Mouse (Mus musculus) ES-E14 (cell line): ENCODE results near the gene Kat7. TPM values are rescaled to one million over a fixed set of nuclear protein-coding genes. Genes with fewer than 3 reads are reported as not detected.

ENCODE experiments used
- DNase-seq: peaks from one replicate; pipeline ENCODE4 v3.0.0-alpha.2; 2013; ENCODE audit warnings: low read depth, low spot score
- H3K27ac ChIP-seq: 2 replicates; pipeline ENCODE4 v1.5.1; 2012; ENCODE audit warnings: low read depth, mild to moderate bottlenecking, low read length, moderate library complexity, mixed read lengths; ENCODE audit not compliant: poor library complexity, insufficient read depth, severe bottlenecking
- H3K36me3 ChIP-seq: 2 replicates; pipeline ENCODE4 v1.6.1; 2012; ENCODE audit warnings: mild to moderate bottlenecking, low read length, moderate library complexity, mixed read lengths; ENCODE audit not compliant: control insufficient read depth, poor library complexity, insufficient read depth, severe bottlenecking
- H3K4me1 ChIP-seq, 2 experiments: fragments of 150-350 bp in 1 of 2; sonication (generic) in 1 of 2; 2 replicates each; pipeline ENCODE4 v1.6.1; 2012; ENCODE audit warnings: low read length in 2 of 2, mild to moderate bottlenecking in 1 of 2, mixed read lengths in 1 of 2; ENCODE audit not compliant: control insufficient read depth in 2 of 2, insufficient read depth in 2 of 2, poor library complexity in 1 of 2
- H3K4me3 ChIP-seq, 2 experiments: fragments of 150-350 bp in 1 of 2; sonication (generic) in 1 of 2; 2 replicates each; pipeline ENCODE4 v1.5.1; 2012; ENCODE audit warnings: low read length in 2 of 2, low read depth in 1 of 2, mild to moderate bottlenecking in 1 of 2, mixed read lengths in 1 of 2; ENCODE audit not compliant: insufficient read depth in 1 of 2, poor library complexity in 1 of 2, severe bottlenecking in 1 of 2
- H3K9ac ChIP-seq: 2 replicates; pipeline ENCODE4 v1.6.1; 2012; ENCODE audit warnings: low read depth, mild to moderate bottlenecking, low read length, mixed read lengths; ENCODE audit not compliant: poor library complexity, insufficient read depth, severe bottlenecking
- H3K9me3 ChIP-seq: fragments of 150-350 bp; sonication (generic); 2 replicates; pipeline ENCODE4 v1.6.1; 2012; ENCODE audit warnings: low read depth, mild to moderate bottlenecking, low read length; ENCODE audit not compliant: control insufficient read depth, insufficient read depth
- CHD2 ChIP-seq: IDR thresholded peaks from 2 replicates; pipeline ENCODE4 v1.6.1; 2014; ENCODE audit warnings: mild to moderate bottlenecking, low read depth, low read length, inconsistent platforms
- HCFC1 ChIP-seq: IDR thresholded peaks from 2 replicates; pipeline ENCODE4 v1.6.1; 2012; ENCODE audit warnings: low read length, inconsistent platforms, borderline replicate concordance; ENCODE audit not compliant: insufficient read depth
- MAFK ChIP-seq: IDR thresholded peaks from 2 replicates; pipeline ENCODE4 v1.6.1; 2014; ENCODE audit warnings: mild to moderate bottlenecking, low read depth, low read length, inconsistent platforms; ENCODE audit not compliant: insufficient read depth
- ZC3H11A ChIP-seq: IDR thresholded peaks from 2 replicates; pipeline ENCODE4 v1.6.1; 2012; ENCODE audit warnings: low read depth, mild to moderate bottlenecking, inconsistent platforms, low read length, borderline replicate concordance
- ZNF384 ChIP-seq: IDR thresholded peaks from 2 replicates; pipeline ENCODE4 v1.6.1; 2012; ENCODE audit warnings: low read depth, low read length, inconsistent platforms
- in situ Hi-C, 2 experiments: fragments of 600-800 bp; cut with MboI; formaldehyde crosslinking; loops; one replicate each; pipeline ENCODE4 v1.15.1; 2025; ENCODE audit warnings: low sequenced_read_pairs in 2 of 2, inconsistent platforms in 1 of 2; ENCODE audit not compliant: unreplicated experiment in 2 of 2
- total RNA-seq: library from RNA; depleted of rRNA; stranded (reverse); fragments of 300-350 nt; gene quantifications from 2 replicates; pipeline ENCODE4 v1.2.3, GENCODE M21; 2012

Kat7 gene
- total RNA-seq, 1 experiment: 118 TPM

- Histone ChIP-seq H3K9ac (no peak overlapping the region), H3K27ac (no peak overlapping the region), H3K4me3 (no peak overlapping the region), H3K36me3 (no peaks in the 10 kb centered on the region), H3K4me1 (peaks cover 0 to 2% of the 10 kb centered on the region in 2 experiments; a peak in 1 of 4 replicates), H3K9me3 (no peaks in the 10 kb centered on the region)
- no peak for TF ChIP-seq MAFK
- TF ChIP-seq ZNF384: no peak
- no peak for TF ChIP-seq CHD2
- TF ChIP-seq HCFC1: no peak
- in situ Hi-C loops: loop anchor here in 1 of 2 experiments (10.0 kb wide), 1 partner anchor 271 kb away; no protein-coding TSS in a partner anchor
- no peak for DNase-seq
Observed at GRCm38 (mm10) chr11:95254165-95254564, 55.9 kb downstream of the Kat7 start.

- in situ Hi-C loops: loop anchor here in 1 of 2 experiments (10.0 kb wide), 1 partner anchor 273 kb away; no protein-coding TSS in a partner anchor
- H3K36me3 ChIP-seq: no peaks in the 10 kb centered on the region
- H3K9ac ChIP-seq: no peak overlapping the region
- peaks cover 0 to 2% of the 10 kb centered on the region in 2 experiments; a peak in 1 of 4 replicates for H3K4me1 ChIP-seq
- no peak overlapping the region for H3K4me3 ChIP-seq
- no peak for DNase-seq
- no peak overlapping the region for H3K27ac ChIP-seq
- no peak for TF ChIP-seq MAFK
- no peak for TF ChIP-seq ZC3H11A
- TF ChIP-seq ZNF384: no peak
- TF ChIP-seq HCFC1: no peak
- TF ChIP-seq CHD2: no peak
- no peaks in the 10 kb centered on the region for H3K9me3 ChIP-seq
Observed at GRCm38 (mm10) chr11:95252104-95252503, 57.9 kb downstream of the Kat7 start.

DNA sequence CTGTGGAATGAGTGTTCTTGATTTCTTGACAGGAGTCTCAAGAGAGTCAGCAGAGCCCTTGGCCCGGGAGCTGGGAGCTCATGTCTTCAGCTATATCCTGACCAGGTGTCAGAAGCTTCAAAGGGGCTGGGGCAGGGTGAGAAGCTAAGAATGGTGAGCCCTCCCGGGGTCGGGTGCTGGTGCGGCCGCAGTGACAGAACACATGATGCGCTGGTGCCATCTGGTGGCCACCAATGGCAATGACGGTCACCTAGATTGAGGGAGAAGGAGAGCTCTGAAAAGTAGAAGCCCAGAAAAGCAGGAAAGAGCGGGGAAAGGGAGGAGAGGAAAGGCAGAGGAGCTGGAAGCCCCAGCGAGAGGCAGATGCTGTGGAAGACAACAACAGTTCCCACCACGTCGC is 58.8 kb downstream of the Kat7 start:
- H3K9ac ChIP-seq: no peak overlapping the region
- peak; percentile 69 for DNase-seq
- TF ChIP-seq MAFK (no peak), CHD2 (no peak), HCFC1 (no peak), ZNF384 (no peak), ZC3H11A (peak; percentile 96)
- no peak overlapping the region for H3K4me3 ChIP-seq
- H3K36me3 ChIP-seq: no peaks in the 10 kb centered on the region
- no peaks in the 10 kb centered on the region for H3K9me3 ChIP-seq
- H3K27ac ChIP-seq: no peak overlapping the region
- in situ Hi-C loops: loop anchor here in 1 of 2 experiments (10.0 kb wide), 1 partner anchor 274 kb away; no protein-coding TSS in a partner anchor
- peaks cover 0 to 2% of the 10 kb centered on the region in 2 experiments; a peak in 1 of 4 replicates for H3K4me1 ChIP-seq

DNA sequence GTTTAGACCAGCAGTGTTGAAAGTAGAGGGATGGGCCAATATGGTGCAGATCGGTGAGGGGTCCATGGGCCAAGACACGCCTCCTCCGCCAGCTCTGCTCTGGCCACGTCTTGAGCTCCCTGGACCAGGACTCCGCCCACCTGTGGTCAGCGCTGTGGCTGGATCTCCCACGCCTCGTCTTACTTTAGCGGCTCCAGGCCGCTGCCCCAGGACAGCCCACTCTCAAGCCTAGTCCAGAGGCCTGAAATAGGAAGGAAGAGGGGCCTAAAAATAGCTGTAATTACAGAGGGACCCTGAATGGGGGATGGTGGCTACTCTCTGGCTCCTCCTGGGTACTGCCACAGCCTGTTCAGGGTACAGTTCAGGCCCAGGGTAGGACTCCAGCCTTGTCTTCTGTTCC is 59.9 kb downstream of the Kat7 start:
- in situ Hi-C loops: loop anchor here in 1 of 2 experiments (10.0 kb wide), 1 partner anchor 275 kb away; no protein-coding TSS in a partner anchor
- H3K27ac ChIP-seq: no peak overlapping the region

More for the DNA sequence above, 59.9 kb downstream of the Kat7 start:
- no peak for DNase-seq
- H3K9ac ChIP-seq: no peak overlapping the region
- TF ChIP-seq ZC3H11A (no peak), ZNF384 (no peak), MAFK (no peak), HCFC1 (no peak), CHD2 (no peak)
- no peaks in the 10 kb centered on the region for H3K9me3 ChIP-seq
- no peak overlapping the region for H3K4me3 ChIP-seq
- H3K4me1 ChIP-seq: peaks cover 0 to 4% of the 10 kb centered on the region in 2 experiments; a peak in 1 of 4 replicates
- H3K36me3 ChIP-seq: no peaks in the 10 kb centered on the region
